Mouse (Mus musculus): ENCODE results near the gene Tbx6.

DNA sequence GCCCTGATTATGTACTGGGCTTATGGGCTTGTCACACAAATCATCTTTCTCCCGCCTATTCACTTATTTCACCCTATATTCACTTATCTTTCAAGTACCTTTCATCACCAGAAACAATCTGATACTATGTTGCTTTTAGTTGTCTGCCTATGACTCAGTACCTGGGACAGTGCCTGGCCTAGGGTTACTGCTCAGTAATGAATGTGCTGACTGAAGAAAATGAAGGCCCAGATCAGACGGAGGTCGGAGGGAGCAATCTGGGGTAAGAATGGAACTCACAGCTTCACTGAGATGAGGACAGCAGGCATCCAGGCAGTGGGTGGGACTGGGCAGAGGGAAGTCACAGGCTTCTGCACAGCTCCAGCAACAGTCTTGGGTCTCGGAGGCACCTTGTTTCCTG lies 26.1 kb downstream of the Tbx6 start:
- no peak for TF ChIP-seq CTCF (conservative IDR thresholded peaks at IDR 0.05; ENCODE audit: low read length)
- TF ChIP-seq POU5F1 (IDR thresholded peaks at IDR 0.05; ENCODE audit: borderline replicate concordance, low read length) = no peak
- no peak for TF ChIP-seq NANOG (IDR thresholded peaks at IDR 0.05; ENCODE audit: borderline replicate concordance, low read length)

Data from E14TG2a.4 (cell line).